Mouse (Mus musculus): ENCODE measurements around the gene Doc2b. TPM values are rescaled to one million over a fixed set of nuclear protein-coding genes. Genes with fewer than 3 reads are reported as not detected.

The Doc2b gene
- polyA plus RNA-seq, 1 experiment from 2014 or later, result 3.5 TPM

DNA sequence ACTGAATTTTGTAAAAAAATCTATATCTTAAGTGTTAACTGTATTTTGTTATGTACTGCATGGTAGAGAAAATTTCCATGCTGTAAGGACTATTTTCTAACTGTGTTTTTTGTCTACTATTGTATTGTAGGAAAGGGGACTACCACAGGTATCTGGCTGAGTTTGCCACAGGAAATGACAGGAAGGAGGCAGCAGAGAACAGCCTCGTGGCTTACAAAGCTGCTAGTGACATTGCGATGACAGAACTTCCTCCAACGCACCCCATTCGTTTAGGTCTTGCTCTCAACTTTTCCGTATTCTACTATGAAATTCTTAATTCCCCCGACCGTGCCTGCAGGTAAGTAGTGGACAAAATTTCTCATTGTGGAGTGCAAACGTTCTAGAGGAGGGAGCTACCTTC is 39.2 kb downstream of the Doc2b start:
- H3K27ac ChIP-seq (replicated peaks; ENCODE audit: low read depth, low read length), result no peak overlapping the region
- H3K4me2 ChIP-seq (ENCODE audit: low read length), result no peak overlapping the region
- no peaks in the 10 kb centered on the region for H3K27me3 ChIP-seq (ENCODE audit: control insufficient read depth, insufficient read depth, low read length)
- ATAC-seq (ENCODE audit: low FRiP score, low TSS enrichment) (no peak), DNase-seq (no peak)
- no peaks in the 10 kb centered on the region for H3K9me3 ChIP-seq (ENCODE audit: control insufficient read depth, low read length)
- no peak overlapping the region for H3K9ac ChIP-seq (replicated peaks; ENCODE audit: low read length)
- WGBS, result 93% methylated on average over 8 of the region's 8 CpGs
- no peaks in the 10 kb centered on the region for H3K4me1 ChIP-seq (ENCODE audit: control insufficient read depth, insufficient read depth, low read length)
- peaks cover 71% of the 10 kb centered on the region for H3K36me3 ChIP-seq (ENCODE audit: control insufficient read depth, insufficient read depth, low read length)
- H3K4me3 ChIP-seq (replicated peaks; ENCODE audit: low read depth, low read length), result no peak overlapping the region

- Histone ChIP-seq H3K9me3 (ENCODE audit: control insufficient read depth, low read length) (no peaks in the 10 kb centered on the region), H3K27me3 (ENCODE audit: control insufficient read depth, insufficient read depth, low read length) (no peaks in the 10 kb centered on the region), H3K4me1 (ENCODE audit: control insufficient read depth, insufficient read depth, low read length) (peaks cover 13% of the 10 kb centered on the region; the same call in 1 of the 2 replicates), H3K4me3 (replicated peaks; ENCODE audit: low read depth, low read length) (no peak overlapping the region), H3K9ac (replicated peaks; ENCODE audit: low read length) (no peak overlapping the region), H3K4me2 (ENCODE audit: low read length) (no peak overlapping the region), H3K27ac (replicated peaks; ENCODE audit: low read depth, low read length) (no peak overlapping the region), H3K36me3 (ENCODE audit: control insufficient read depth, insufficient read depth, low read length) (peaks cover 21% of the 10 kb centered on the region)
- WGBS, result 80% methylated on average over 4 of the region's 4 CpGs
- ATAC-seq (ENCODE audit: low FRiP score, low TSS enrichment) (no peak), DNase-seq (no peak)
Observed at GRCm38 (mm10) chr11:75751082-75751481, 44.8 kb downstream of the Doc2b start.

DNA sequence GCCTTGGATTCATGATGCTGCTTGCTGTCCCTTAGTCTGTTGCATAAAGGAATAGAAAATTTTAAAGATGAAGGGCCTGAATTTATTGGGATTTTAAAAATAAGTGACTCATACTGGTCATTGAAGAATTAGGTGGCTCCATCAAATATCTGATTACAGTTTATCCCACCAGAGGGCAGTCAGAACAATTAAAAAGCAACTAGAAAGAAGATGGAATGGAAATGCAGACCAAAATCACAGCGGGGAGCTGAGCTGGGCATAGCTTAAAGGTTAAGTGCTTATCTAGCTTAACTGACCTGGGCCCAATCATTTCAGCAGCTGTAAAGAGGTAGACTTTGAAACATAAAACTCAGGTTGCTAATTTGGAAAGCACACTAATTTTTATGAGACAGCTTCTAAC is 45.3 kb downstream of the Doc2b start:
- H3K36me3 ChIP-seq (ENCODE audit: control insufficient read depth, insufficient read depth, low read length), result peaks cover 17% of the 10 kb centered on the region
- no peak for DNase-seq
- no peaks in the 10 kb centered on the region for H3K27me3 ChIP-seq (ENCODE audit: control insufficient read depth, insufficient read depth, low read length)
- H3K4me3 ChIP-seq (replicated peaks; ENCODE audit: low read depth, low read length), result no peak overlapping the region
- 61% methylated on average over 1 of the region's 1 CpGs for WGBS
- peaks cover 13% of the 10 kb centered on the region; the same call in 1 of the 2 replicates for H3K4me1 ChIP-seq (ENCODE audit: control insufficient read depth, insufficient read depth, low read length)
- no peak overlapping the region for H3K27ac ChIP-seq (replicated peaks; ENCODE audit: low read depth, low read length)
- no peak overlapping the region for H3K9ac ChIP-seq (replicated peaks; ENCODE audit: low read length)
- no peaks in the 10 kb centered on the region for H3K9me3 ChIP-seq (ENCODE audit: control insufficient read depth, low read length)
- ATAC-seq (ENCODE audit: low FRiP score, low TSS enrichment), result no peak
- no peak overlapping the region for H3K4me2 ChIP-seq (ENCODE audit: low read length)

- no peak overlapping the region for H3K4me3 ChIP-seq (replicated peaks; ENCODE audit: low read depth, low read length)
- ATAC-seq (ENCODE audit: low FRiP score, low TSS enrichment) (no peak), DNase-seq (no peak)
- no peak overlapping the region for H3K4me2 ChIP-seq (ENCODE audit: low read length)
- H3K36me3 ChIP-seq (ENCODE audit: control insufficient read depth, insufficient read depth, low read length), result 0 out of 2 replicates have a peak, but pooled peaks cover 7% of the 10 kb centered on the region
- no peak overlapping the region for H3K9ac ChIP-seq (replicated peaks; ENCODE audit: low read length)
- H3K27me3 ChIP-seq (ENCODE audit: control insufficient read depth, insufficient read depth, low read length), result no peaks in the 10 kb centered on the region
- peaks cover 16% of the 10 kb centered on the region; the same call in 1 of the 2 replicates for H3K4me1 ChIP-seq (ENCODE audit: control insufficient read depth, insufficient read depth, low read length)
- 94% methylated on average over 3 of the region's 3 CpGs for WGBS
- H3K9me3 ChIP-seq (ENCODE audit: control insufficient read depth, low read length), result no peaks in the 10 kb centered on the region
- H3K27ac ChIP-seq (replicated peaks; ENCODE audit: low read depth, low read length), result no peak overlapping the region
Observed at GRCm38 (mm10) chr11:75744761-75745160, 51.1 kb downstream of the Doc2b start.

- Histone ChIP-seq H3K27ac (replicated peaks; ENCODE audit: low read depth, low read length) (no peak overlapping the region), H3K9ac (replicated peaks; ENCODE audit: low read length) (no peak overlapping the region), H3K27me3 (ENCODE audit: control insufficient read depth, insufficient read depth, low read length) (no peaks in the 10 kb centered on the region), H3K4me1 (ENCODE audit: control insufficient read depth, insufficient read depth, low read length) (peaks cover 21% of the 10 kb centered on the region), H3K4me2 (ENCODE audit: low read length) (no peak overlapping the region), H3K9me3 (ENCODE audit: control insufficient read depth, low read length) (no peaks in the 10 kb centered on the region), H3K4me3 (replicated peaks; ENCODE audit: low read depth, low read length) (no peak overlapping the region), H3K36me3 (ENCODE audit: control insufficient read depth, insufficient read depth, low read length) (peaks cover 7% of the 10 kb centered on the region; the same call in 1 of the 2 replicates)
- no peak for DNase-seq
- WGBS, result 87% methylated on average over 3 of the region's 3 CpGs
- no peak for ATAC-seq (ENCODE audit: low FRiP score, low TSS enrichment)
Observed at GRCm38 (mm10) chr11:75741615-75742014, 54.2 kb downstream of the Doc2b start.

DNA sequence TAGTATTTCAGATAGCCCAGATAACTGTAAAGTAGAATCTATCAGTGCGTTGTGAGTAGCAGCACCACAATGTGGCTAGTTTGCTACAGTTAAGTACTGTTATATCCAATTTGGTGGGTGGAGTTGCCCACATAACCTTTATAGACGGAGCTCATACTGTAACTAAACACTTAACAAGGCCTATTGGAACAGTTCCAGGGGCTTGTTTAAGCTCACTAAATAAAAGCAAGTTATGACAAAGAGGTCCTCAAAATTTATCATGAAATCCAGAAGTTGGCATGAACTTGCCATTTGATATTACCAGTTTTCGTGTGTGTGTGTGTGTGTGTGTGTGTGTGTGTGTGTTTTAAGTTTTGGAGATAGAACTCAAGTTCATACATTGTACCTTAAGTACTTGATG is 55.6 kb downstream of the Doc2b start:
- no peak overlapping the region for H3K9ac ChIP-seq (replicated peaks; ENCODE audit: low read length)

DNA sequence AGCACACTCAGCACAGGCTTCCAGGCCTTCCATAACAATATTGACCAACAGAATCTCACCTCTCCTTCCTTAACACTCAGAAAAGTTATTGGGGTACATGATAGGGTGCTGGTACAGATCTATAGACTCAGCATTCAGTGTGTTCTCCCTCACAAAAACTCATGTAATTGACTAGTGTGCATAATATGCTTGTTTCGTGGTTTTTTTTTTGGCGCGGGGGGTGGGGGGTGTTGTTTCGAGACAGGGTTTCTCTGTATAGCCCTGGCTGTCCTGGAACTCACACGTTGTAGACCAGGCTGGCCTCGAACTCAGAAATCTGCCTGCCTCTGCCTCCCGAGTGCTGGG is 57.4 kb downstream of the Doc2b start:
- Histone ChIP-seq H3K4me1 (ENCODE audit: control insufficient read depth, insufficient read depth, low read length) (peaks cover 40% of the 10 kb centered on the region), H3K4me2 (ENCODE audit: low read length) (no peak overlapping the region), H3K27ac (replicated peaks; ENCODE audit: low read depth, low read length) (no peak overlapping the region), H3K9ac (replicated peaks; ENCODE audit: low read length) (no peak overlapping the region), H3K36me3 (ENCODE audit: control insufficient read depth, insufficient read depth, low read length) (peaks cover 3% of the 10 kb centered on the region; the same call in 1 of the 2 replicates), H3K4me3 (replicated peaks; ENCODE audit: low read depth, low read length) (no peak overlapping the region), H3K9me3 (ENCODE audit: control insufficient read depth, low read length) (no peaks in the 10 kb centered on the region), H3K27me3 (ENCODE audit: control insufficient read depth, insufficient read depth, low read length) (no peaks in the 10 kb centered on the region)
- DNase-seq, result no peak
- WGBS, result 94% methylated on average over 7 of the region's 7 CpGs
- ATAC-seq (ENCODE audit: low FRiP score, low TSS enrichment), result no peak

More for the DNA sequence above, 55.6 kb downstream of the Doc2b start:
- Histone ChIP-seq H3K27me3 (ENCODE audit: control insufficient read depth, insufficient read depth, low read length) (no peaks in the 10 kb centered on the region), H3K36me3 (ENCODE audit: control insufficient read depth, insufficient read depth, low read length) (peaks cover 7% of the 10 kb centered on the region; the same call in 1 of the 2 replicates), H3K4me2 (ENCODE audit: low read length) (no peak overlapping the region), H3K4me3 (replicated peaks; ENCODE audit: low read depth, low read length) (no peak overlapping the region), H3K27ac (replicated peaks; ENCODE audit: low read depth, low read length) (no peak overlapping the region), H3K9me3 (ENCODE audit: control insufficient read depth, low read length) (no peaks in the 10 kb centered on the region), H3K4me1 (ENCODE audit: control insufficient read depth, insufficient read depth, low read length) (peaks cover 34% of the 10 kb centered on the region)
- 83% methylated on average over 3 of the region's 3 CpGs for WGBS
- ATAC-seq (ENCODE audit: low FRiP score, low TSS enrichment) (no peak), DNase-seq (no peak)

GRCm38 (mm10) chr11:75737806-75738476 is 57.9 kb downstream of the Doc2b start:
- Histone ChIP-seq H3K4me1 (ENCODE audit: control insufficient read depth, insufficient read depth, low read length) (peaks cover 40% of the 10 kb centered on the region), H3K27me3 (ENCODE audit: control insufficient read depth, insufficient read depth, low read length) (no peaks in the 10 kb centered on the region), H3K9me3 (ENCODE audit: control insufficient read depth, low read length) (no peaks in the 10 kb centered on the region), H3K9ac (replicated peaks; ENCODE audit: low read length) (no peak overlapping the region), H3K27ac (replicated peaks; ENCODE audit: low read depth, low read length) (no peak overlapping the region), H3K4me3 (replicated peaks; ENCODE audit: low read depth, low read length) (no peak overlapping the region), H3K36me3 (ENCODE audit: control insufficient read depth, insufficient read depth, low read length) (peaks cover 2% of the 10 kb centered on the region; the same call in 1 of the 2 replicates), H3K4me2 (ENCODE audit: low read length) (no peak overlapping the region)
- DNase-seq (no peak), ATAC-seq (ENCODE audit: low FRiP score, low TSS enrichment) (no peak)
- 82% methylated on average over 2 of the region's 2 CpGs for WGBS

- ATAC-seq (ENCODE audit: low FRiP score, low TSS enrichment), result no peak
- peaks cover 45% of the 10 kb centered on the region for H3K4me1 ChIP-seq (ENCODE audit: control insufficient read depth, insufficient read depth, low read length)
- peak overlapping the region; percentile 29 for H3K4me2 ChIP-seq (ENCODE audit: low read length)
- no peaks in the 10 kb centered on the region for H3K27me3 ChIP-seq (ENCODE audit: control insufficient read depth, insufficient read depth, low read length)
- no peak overlapping the region for H3K9ac ChIP-seq (replicated peaks; ENCODE audit: low read length)
- no peaks in the 10 kb centered on the region for H3K9me3 ChIP-seq (ENCODE audit: control insufficient read depth, low read length)
- H3K27ac ChIP-seq (replicated peaks; ENCODE audit: low read depth, low read length), result no peak overlapping the region
- no peak for DNase-seq
- 0 out of 2 replicates have a peak overlapping the region, but pooled peaks have one; percentile 8 for H3K4me3 ChIP-seq (replicated peaks; ENCODE audit: low read depth, low read length)
- H3K36me3 ChIP-seq (ENCODE audit: control insufficient read depth, insufficient read depth, low read length), result no peaks in the 10 kb centered on the region; the same call in 1 of the 2 replicates
- 73% methylated on average over 3 of the region's 3 CpGs for WGBS
Observed at GRCm38 (mm10) chr11:75736978-75737377, 58.9 kb downstream of the Doc2b start.
